Mouse (Mus musculus) intestine, postnatal 0 days (tissue): ENCODE data around the gene Lat. TPM values are rescaled to one million over a fixed set of nuclear protein-coding genes. Genes with fewer than 3 reads are reported as not detected.

ENCODE experiments used
- ATAC-seq: fragments of 200-750 bp; cut with Nextera tagmentation; 2 replicates; pipeline ENCODE4 v1.8.0; 2017; ENCODE audit warnings: mild to moderate bottlenecking, moderate TSS enrichment, moderate library complexity
- H3K27ac ChIP-seq: fragments of 300-500 bp; sonication (generic); 2 replicates; pipeline ENCODE4 v1.5.1; 2014; ENCODE audit warnings: mild to moderate bottlenecking, low read depth, low read length, moderate library complexity
- H3K27me3 ChIP-seq: fragments of 300-500 bp; sonication (generic); replicated peaks from 2 replicates; pipeline ENCODE4 v1.6.1; 2014; ENCODE audit warnings: low read length, mixed read lengths; ENCODE audit not compliant: control insufficient read depth, insufficient read depth
- H3K36me3 ChIP-seq: fragments of 300-500 bp; sonication (generic); 2 replicates; pipeline ENCODE4 v1.6.1; 2014; ENCODE audit warnings: mild to moderate bottlenecking, moderate library complexity; ENCODE audit not compliant: control insufficient read depth, insufficient read depth
- H3K4me1 ChIP-seq: fragments of 300-500 bp; sonication (generic); replicated peaks from 2 replicates; pipeline ENCODE4 v1.6.1; 2014; ENCODE audit warnings: antibody characterized with exemption, low read length, mixed read lengths; ENCODE audit not compliant: control insufficient read depth, insufficient read depth
- H3K4me2 ChIP-seq: fragments of 300-500 bp; sonication (generic); replicated peaks from 2 replicates; pipeline ENCODE4 v1.6.1; 2014; ENCODE audit warnings: low read depth, mild to moderate bottlenecking, moderate library complexity
- H3K4me3 ChIP-seq: fragments of 300-500 bp; sonication (generic); 2 replicates; pipeline ENCODE4 v1.5.1; 2014; ENCODE audit warnings: low read depth, low read length
- H3K9ac ChIP-seq: fragments of 300-500 bp; sonication (generic); 2 replicates; pipeline ENCODE4 v1.6.1; 2014; ENCODE audit warnings: mild to moderate bottlenecking, low read depth, low read length
- H3K9me3 ChIP-seq: fragments of 300-500 bp; sonication (generic); 2 replicates; pipeline ENCODE4 v1.6.1; 2016; ENCODE audit warnings: mixed run types; ENCODE audit not compliant: control insufficient read depth
- CTCF ChIP-seq: sonication (generic); IDR thresholded peaks from 2 replicates; pipeline ENCODE4 v1.5.1; 2016; ENCODE audit warnings: low read depth, mild to moderate bottlenecking, control low read depth, antibody characterized with exemption, moderate library complexity
- WGBS: fragments of 180-500 bp; shearing (Covaris S2); extraction: QIAGEN DNeasy Blood & Tissue Kit; methylation state at CpG from one replicate; pipeline ENCODE4 v1.1.7; 2014; 5-methylcytosine and 5-hydroxymethylcytosine counted together
- polyA plus RNA-seq: library from polyadenylated mRNA; unstranded; fragments of >200 nt; fragmentation: Nextera tagmentation; extraction: Ambion mirVana; gene quantifications from 2 replicates; pipeline ENCODE4 v1.2.1, GENCODE M21; 2015

Gene Lat
- polyA plus RNA-seq: 0.65 and 1.1 TPM in 2 replicates

- ATAC-seq: no peak
Measured at GRCm38 (mm10) chr7:126369393-126369792, at the start of gene Lat. Gene Lat (minus strand): TSS chr7:126369570.

GRCm38 (mm10) chr7:126418496-126418895 lies 49.1 kb upstream of the Lat start:
- ATAC-seq: no peak
- Histone ChIP-seq H3K9ac (no peak overlapping the region), H3K36me3 (no peaks in the 10 kb centered on the region), H3K4me2 (no peak overlapping the region), H3K4me3 (no peak overlapping the region), H3K4me1 (no peaks in the 10 kb centered on the region), H3K9me3 (no peaks in the 10 kb centered on the region), H3K27me3 (no peaks in the 10 kb centered on the region), H3K27ac (no peak overlapping the region)
- 34% methylated on average over 3 of the region's 3 CpGs for WGBS
- no peak for TF ChIP-seq CTCF

More at GRCm38 (mm10) chr7:126369393-126369792, at the start of gene Lat:
- no peak within 1 kb of the TSS for H3K4me3 ChIP-seq
- peaks cover 59% of the 10 kb centered on the region for H3K36me3 ChIP-seq
- no peak within 1 kb of the TSS for H3K27ac ChIP-seq
- no peaks in the 10 kb centered on the region for H3K4me1 ChIP-seq
- no peak within 1 kb of the TSS for H3K4me2 ChIP-seq
- H3K9me3 ChIP-seq: no peaks in the 10 kb centered on the region
- H3K27me3 ChIP-seq: no peaks in the 10 kb centered on the region
- no peak for TF ChIP-seq CTCF
- WGBS: 62% methylated on average over 13 of the region's 13 CpGs
- H3K9ac ChIP-seq: no peak within 1 kb of the TSS

DNA sequence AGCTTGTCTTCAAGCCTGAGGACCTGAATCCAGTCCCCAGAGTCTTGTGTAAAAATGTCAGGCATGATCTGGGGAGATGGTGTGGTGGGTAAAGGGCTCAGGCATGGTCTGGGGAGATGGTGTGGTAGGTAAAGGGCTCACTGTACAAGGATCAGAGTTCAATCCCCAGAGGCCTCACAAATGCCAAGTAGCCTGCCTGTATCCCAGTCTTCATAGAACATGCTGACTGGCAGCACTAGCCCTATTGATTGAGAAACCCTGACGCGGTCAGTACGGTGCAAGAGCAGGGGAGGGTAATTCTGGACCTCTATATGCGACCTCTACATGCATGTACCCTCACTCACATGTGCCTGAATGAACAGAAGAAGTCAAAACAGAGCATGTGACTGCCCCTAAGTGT lies 48.2 kb upstream of the Lat start:
- Histone ChIP-seq H3K4me2 (no peak overlapping the region), H3K9me3 (no peaks in the 10 kb centered on the region), H3K4me1 (no peaks in the 10 kb centered on the region), H3K27ac (no peak overlapping the region), H3K9ac (no peak overlapping the region), H3K36me3 (no peaks in the 10 kb centered on the region), H3K4me3 (no peak overlapping the region), H3K27me3 (no peaks in the 10 kb centered on the region)
- TF ChIP-seq CTCF: no peak
- WGBS: 80% methylated on average over 4 of the region's 4 CpGs
- no peak for ATAC-seq

DNA sequence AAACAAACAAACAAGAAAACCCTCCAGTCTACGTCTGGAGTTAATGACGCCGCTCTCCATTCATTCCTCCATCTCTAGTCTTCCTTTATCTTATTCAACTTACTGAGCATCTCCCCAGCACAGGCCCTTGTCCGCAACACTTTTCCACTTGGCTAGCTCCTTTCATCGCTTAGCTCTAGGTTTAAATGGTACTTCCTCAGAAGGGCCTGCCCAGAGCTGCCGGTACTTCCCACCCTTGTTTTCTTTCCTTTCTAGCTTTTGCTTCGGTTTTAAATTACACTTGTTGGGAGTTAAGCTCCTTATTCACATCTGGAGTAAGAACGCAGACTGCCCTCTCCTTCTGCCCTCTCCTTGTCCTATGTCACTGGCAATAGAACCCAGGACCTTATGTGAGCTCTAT lies 47.7 kb upstream of the Lat start:
- Histone ChIP-seq H3K9me3 (no peaks in the 10 kb centered on the region), H3K36me3 (no peaks in the 10 kb centered on the region), H3K4me2 (no peak overlapping the region), H3K9ac (no peak overlapping the region), H3K27me3 (no peaks in the 10 kb centered on the region), H3K4me1 (no peaks in the 10 kb centered on the region), H3K27ac (no peak overlapping the region), H3K4me3 (no peak overlapping the region)
- ATAC-seq: no peak
- 72% methylated on average over 8 of the region's 8 CpGs for WGBS
- TF ChIP-seq CTCF: no peak

GRCm38 (mm10) chr7:126416615-126417014 lies 47.2 kb upstream of the Lat start:
- no peak for ATAC-seq
- no peak overlapping the region for H3K4me3 ChIP-seq
- TF ChIP-seq CTCF: no peak
- no peaks in the 10 kb centered on the region for H3K27me3 ChIP-seq
- 62% methylated on average over 2 of the region's 2 CpGs for whole genome bisulfite sequencing
- H3K9ac ChIP-seq: no peak overlapping the region
- H3K36me3 ChIP-seq: no peaks in the 10 kb centered on the region
- no peaks in the 10 kb centered on the region for H3K4me1 ChIP-seq
- no peak overlapping the region for H3K27ac ChIP-seq
- no peaks in the 10 kb centered on the region for H3K9me3 ChIP-seq
- H3K4me2 ChIP-seq: no peak overlapping the region

DNA sequence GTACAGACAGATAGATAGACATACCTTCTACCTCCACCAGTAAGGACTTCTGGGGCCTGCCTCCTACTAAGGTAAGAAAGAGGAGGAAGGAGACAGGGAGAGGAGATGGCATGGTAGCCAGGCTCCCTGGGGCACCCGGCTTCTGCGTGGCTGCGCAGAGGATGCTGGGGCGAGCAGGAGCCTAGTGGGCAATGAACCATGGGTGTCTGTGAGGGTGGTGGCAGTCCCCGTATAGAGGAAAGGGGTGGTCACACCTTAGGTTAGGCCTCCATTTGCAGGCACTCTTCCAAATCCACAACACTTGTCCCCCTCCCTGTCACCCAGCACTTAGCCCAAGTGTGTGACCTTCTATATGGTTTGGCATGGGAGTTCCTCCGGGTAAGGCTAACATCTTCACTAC lies 45.4 kb upstream of the Lat start, which contains the start of gene Cd19:
TSS of gene Cd19 (minus strand) at position 165 of the 400 bp plus-strand sequence.
- H3K4me2 ChIP-seq: no peak within 1 kb of the TSS
- no peak for ATAC-seq
- H3K9me3 ChIP-seq: no peaks in the 10 kb centered on the region
- no peak for TF ChIP-seq CTCF
- no peak within 1 kb of the TSS for H3K9ac ChIP-seq
- no peaks in the 10 kb centered on the region for H3K27me3 ChIP-seq
- 81% methylated on average over 6 of the region's 6 CpGs for WGBS
- H3K27ac ChIP-seq: no peak within 1 kb of the TSS
- H3K36me3 ChIP-seq: no peaks in the 10 kb centered on the region
- no peaks in the 10 kb centered on the region for H3K4me1 ChIP-seq
- no peak within 1 kb of the TSS for H3K4me3 ChIP-seq

DNA sequence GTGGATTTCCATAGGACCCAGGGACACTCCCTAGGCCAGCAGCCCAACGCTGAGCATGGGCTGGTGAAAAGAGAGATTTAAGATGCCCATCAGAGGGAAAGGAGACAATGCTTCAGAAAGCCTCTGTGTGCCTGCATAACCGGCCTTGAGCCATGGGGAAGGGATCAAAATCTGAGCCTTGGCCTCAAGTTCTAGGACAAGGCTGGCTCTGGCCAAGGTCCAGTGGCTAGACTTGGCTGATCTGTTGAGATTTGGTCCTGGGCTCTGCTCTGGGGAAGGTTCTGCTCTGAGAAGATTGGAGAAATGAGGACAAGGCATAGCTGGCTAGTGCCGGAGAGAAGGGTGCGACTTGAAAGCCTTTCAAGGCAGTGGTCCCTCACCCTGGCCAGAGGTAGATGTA lies 41.7 kb upstream of the Lat start:
- H3K4me2 ChIP-seq: no peak overlapping the region
- no peak overlapping the region for H3K27ac ChIP-seq
- no peaks in the 10 kb centered on the region for H3K9me3 ChIP-seq
- H3K4me3 ChIP-seq: no peak overlapping the region
- H3K36me3 ChIP-seq: no peaks in the 10 kb centered on the region
- ATAC-seq: no peak
- H3K27me3 ChIP-seq: no peaks in the 10 kb centered on the region
- no peak overlapping the region for H3K9ac ChIP-seq
- no peaks in the 10 kb centered on the region for H3K4me1 ChIP-seq
- WGBS: 91% methylated on average over 4 of the region's 4 CpGs
- TF ChIP-seq CTCF: no peak
